Mouse (Mus musculus) midbrain, embryonic 11.5 days (tissue): ENCODE results near the gene Wnt5a. TPM values are rescaled to one million over a fixed set of nuclear protein-coding genes. Genes with fewer than 3 reads are reported as not detected.
A peak's percentile ranks its signal among the peaks of the same experiment; 100 is the strongest.

Experiments used
- ATAC-seq: fragments of 200-750 bp; cut with Nextera tagmentation; 2 replicates; pipeline ENCODE4 v1.8.0; 2017; ENCODE audit warnings: moderate TSS enrichment, moderate library complexity; ENCODE audit not compliant: low FRiP score
- DNase-seq: peaks from one replicate; pipeline ENCODE4 v3.0.0; 2015; ENCODE audit warnings: low spot score; ENCODE audit errors: missing footprints
- H3K27ac ChIP-seq: fragments of 300-500 bp; sonication (generic); 2 replicates; pipeline ENCODE4 v1.5.1; 2014; ENCODE audit warnings: low read depth, low read length
- H3K27me3 ChIP-seq: fragments of 300-500 bp; sonication (generic); 2 replicates; pipeline ENCODE4 v1.6.1; 2014; ENCODE audit warnings: mild to moderate bottlenecking, low read length, moderate library complexity, mixed read lengths; ENCODE audit not compliant: control insufficient read depth, insufficient read depth
- H3K36me3 ChIP-seq: fragments of 300-500 bp; sonication (generic); 2 replicates; pipeline ENCODE4 v1.6.1; 2014; ENCODE audit warnings: mild to moderate bottlenecking, low read length, moderate library complexity, mixed read lengths; ENCODE audit not compliant: control insufficient read depth, insufficient read depth
- H3K4me1 ChIP-seq: fragments of 300-500 bp; sonication (generic); 2 replicates; pipeline ENCODE4 v1.6.1; 2014; ENCODE audit warnings: low read length; ENCODE audit not compliant: control insufficient read depth, insufficient read depth
- H3K4me2 ChIP-seq: fragments of 300-500 bp; sonication (generic); 2 replicates; pipeline ENCODE4 v1.6.1; 2014; ENCODE audit warnings: mild to moderate bottlenecking, moderate library complexity
- H3K4me3 ChIP-seq: fragments of 300-500 bp; sonication (generic); 2 replicates; pipeline ENCODE4 v1.5.1; 2014; ENCODE audit warnings: low read depth, low read length
- H3K9ac ChIP-seq: fragments of 300-500 bp; sonication (generic); 2 replicates; pipeline ENCODE4 v1.6.1; 2014; ENCODE audit warnings: low read length
- H3K9me3 ChIP-seq: fragments of 300-500 bp; sonication (generic); 2 replicates; pipeline ENCODE4 v1.6.1; 2016; ENCODE audit warnings: low read length; ENCODE audit not compliant: control insufficient read depth
- WGBS: fragments of 180-500 bp; shearing (Covaris S2); extraction: QIAGEN DNeasy Blood & Tissue Kit; methylation state at CpG from one replicate; pipeline ENCODE4 v1.1.7; 2014; 5-methylcytosine and 5-hydroxymethylcytosine counted together
- polyA plus RNA-seq: library from polyadenylated mRNA; unstranded; fragments of >200 nt; fragmentation: Nextera tagmentation; extraction: Ambion mirVana; gene quantifications from 2 replicates; pipeline ENCODE4 v1.2.1, GENCODE M21; 2014

The Wnt5a gene
- polyA plus RNA-seq, 1 experiment from 2014 or later = 27.8 TPM

- Histone ChIP-seq H3K4me1 (peaks cover 22% of the 10 kb centered on the region), H3K9ac (no peak overlapping the region), H3K36me3 (0 out of 2 replicates have a peak, but pooled peaks cover under 1% of the 10 kb centered on the region), H3K27me3 (0 out of 2 replicates have a peak, but pooled peaks cover 2% of the 10 kb centered on the region), H3K27ac (no peak overlapping the region), H3K4me3 (no peak overlapping the region), H3K4me2 (peak overlapping the region; percentile 6; the same call in 1 of the 2 replicates), H3K9me3 (no peaks in the 10 kb centered on the region)
- 36% methylated on average over 6 of the region's 6 CpGs for WGBS
- DNase-seq = peak; percentile 84
- no peak for ATAC-seq
These were observed 10.8 kb downstream of the Wnt5a start for GRCm38 (mm10) chr14:28515331-28515730.

GRCm38 (mm10) chr14:28517631-28518560 is 13.3 kb downstream of the Wnt5a start:
- H3K9me3 ChIP-seq = no peaks in the 10 kb centered on the region
- H3K36me3 ChIP-seq = 0 out of 2 replicates have a peak, but pooled peaks cover 6% of the 10 kb centered on the region
- ATAC-seq (no peak), DNase-seq (peak; percentile 75)
- H3K27ac ChIP-seq = no peak overlapping the region
- H3K4me3 ChIP-seq = no peak overlapping the region
- no peak overlapping the region for H3K9ac ChIP-seq
- no peaks in the 10 kb centered on the region for H3K27me3 ChIP-seq
- WGBS = 56% methylated on average over 39 of the region's 39 CpGs
- H3K4me1 ChIP-seq = peaks cover 9% of the 10 kb centered on the region
- H3K4me2 ChIP-seq = 0 out of 2 replicates have a peak overlapping the region, but pooled peaks have one; percentile 4

GRCm38 (mm10) chr14:28521106-28521505 is 16.6 kb downstream of the Wnt5a start:
- Histone ChIP-seq H3K36me3 (peaks cover 8% of the 10 kb centered on the region; the same call in 1 of the 2 replicates), H3K4me1 (peaks cover 5% of the 10 kb centered on the region)
- 89% methylated on average over 1 of the region's 1 CpGs for WGBS

GRCm38 (mm10) chr14:28522611-28523010 is 18.1 kb downstream of the Wnt5a start:
- DNase-seq (peak; percentile 41), ATAC-seq (no peak)
- Histone ChIP-seq H3K4me2 (no peak overlapping the region), H3K9ac (no peak overlapping the region), H3K36me3 (peaks cover 8% of the 10 kb centered on the region; the same call in 1 of the 2 replicates), H3K4me3 (no peak overlapping the region), H3K27ac (no peak overlapping the region), H3K4me1 (peaks cover 3% of the 10 kb centered on the region; the same call in 1 of the 2 replicates), H3K9me3 (no peaks in the 10 kb centered on the region), H3K27me3 (no peaks in the 10 kb centered on the region)
- 83% methylated on average over 21 of the region's 21 CpGs for whole genome bisulfite sequencing

More at GRCm38 (mm10) chr14:28521106-28521505, 16.6 kb downstream of the Wnt5a start:
- Histone ChIP-seq H3K4me2 (no peak overlapping the region), H3K27me3 (no peaks in the 10 kb centered on the region), H3K9ac (no peak overlapping the region), H3K4me3 (no peak overlapping the region), H3K27ac (no peak overlapping the region), H3K9me3 (no peaks in the 10 kb centered on the region)
- ATAC-seq (no peak), DNase-seq (no peak)

GRCm38 (mm10) chr14:28525566-28525965 is 21.0 kb downstream of the Wnt5a start:
- no peak overlapping the region for H3K9ac ChIP-seq
- no peak overlapping the region for H3K4me2 ChIP-seq
- no peak overlapping the region for H3K27ac ChIP-seq
- DNase-seq (peak; percentile 77), ATAC-seq (no peak)
- H3K9me3 ChIP-seq = no peaks in the 10 kb centered on the region
- H3K27me3 ChIP-seq = no peaks in the 10 kb centered on the region
- H3K4me3 ChIP-seq = no peak overlapping the region
- peaks cover 3% of the 10 kb centered on the region; the same call in 1 of the 2 replicates for H3K4me1 ChIP-seq
- peaks cover 5% of the 10 kb centered on the region; the same call in 1 of the 2 replicates for H3K36me3 ChIP-seq
- WGBS = 54% methylated on average over 1 of the region's 1 CpGs

- no peak for ATAC-seq
These were observed 23.7 kb downstream of the Wnt5a start for GRCm38 (mm10) chr14:28528151-28528685.

GRCm38 (mm10) chr14:28531531-28531930 is 27.0 kb downstream of the Wnt5a start:
- WGBS = 47% methylated on average over 1 of the region's 1 CpGs
- Histone ChIP-seq H3K4me2 (no peak overlapping the region), H3K27ac (no peak overlapping the region), H3K4me3 (no peak overlapping the region), H3K4me1 (no peaks in the 10 kb centered on the region), H3K27me3 (no peaks in the 10 kb centered on the region), H3K9me3 (no peaks in the 10 kb centered on the region), H3K9ac (no peak overlapping the region), H3K36me3 (no peaks in the 10 kb centered on the region)
- DNase-seq (peak; percentile 74), ATAC-seq (no peak)

More at GRCm38 (mm10) chr14:28528151-28528685, 23.7 kb downstream of the Wnt5a start:
- Histone ChIP-seq H3K9me3 (no peaks in the 10 kb centered on the region), H3K27me3 (no peaks in the 10 kb centered on the region), H3K36me3 (peaks cover 2% of the 10 kb centered on the region; the same call in 1 of the 2 replicates), H3K4me1 (peaks cover 3% of the 10 kb centered on the region; the same call in 1 of the 2 replicates), H3K4me3 (no peak overlapping the region), H3K9ac (no peak overlapping the region), H3K4me2 (no peak overlapping the region), H3K27ac (no peak overlapping the region)
- WGBS = 59% methylated on average over 2 of the region's 2 CpGs
- DNase-seq = peak; percentile 81

- ATAC-seq = no peak
- Histone ChIP-seq H3K4me2 (no peak overlapping the region), H3K4me1 (no peaks in the 10 kb centered on the region), H3K27me3 (no peaks in the 10 kb centered on the region), H3K36me3 (no peaks in the 10 kb centered on the region), H3K9me3 (no peaks in the 10 kb centered on the region), H3K4me3 (no peak overlapping the region), H3K9ac (no peak overlapping the region), H3K27ac (no peak overlapping the region)
- 93% methylated on average over 11 of the region's 11 CpGs for WGBS
- DNase-seq = no peak
These were observed 28.4 kb downstream of the Wnt5a start for GRCm38 (mm10) chr14:28532943-28533342.

GRCm38 (mm10) chr14:28533876-28534275 is 29.3 kb downstream of the Wnt5a start:
- Histone ChIP-seq H3K27me3 (no peaks in the 10 kb centered on the region), H3K36me3 (no peaks in the 10 kb centered on the region), H3K9ac (no peak overlapping the region), H3K4me2 (no peak overlapping the region), H3K9me3 (no peaks in the 10 kb centered on the region), H3K4me1 (no peaks in the 10 kb centered on the region), H3K27ac (no peak overlapping the region), H3K4me3 (no peak overlapping the region)
- no peak for ATAC-seq
- DNase-seq = peak; percentile 78
- WGBS = 68% methylated on average over 2 of the region's 2 CpGs
